Mouse (Mus musculus) layer of hippocampus, postnatal 25 days (tissue): Measurements from ENCODE around the gene Ddx42. TPM values are rescaled to one million over a fixed set of nuclear protein-coding genes. Genes with fewer than 3 reads are reported as not detected.
A peak's percentile ranks its signal among the peaks of the same experiment; 100 is the strongest.
"Not testable (repeated sequence)": the region's sequence is repeated elsewhere in the genome, so short reads cannot be mapped to it uniquely, and the experiment has no call there.

Experiments
- DNase-seq, 2 experiments: peaks; one replicate each; pipeline ENCODE4 v3.0.0; 2022; ENCODE audit warnings: mixed read lengths in 2 of 2, low spot score in 1 of 2; ENCODE audit errors: extremely low spot score in 1 of 2
- total RNA-seq, 2 experiments: library from RNA; stranded (reverse); gene quantifications; 2 replicates each; pipeline ENCODE4 v1.2.3; 2021

Ddx42 gene
- 10 to 100 TPM; 64.5 to 74.1 TPM for total RNA-seq

DNA sequence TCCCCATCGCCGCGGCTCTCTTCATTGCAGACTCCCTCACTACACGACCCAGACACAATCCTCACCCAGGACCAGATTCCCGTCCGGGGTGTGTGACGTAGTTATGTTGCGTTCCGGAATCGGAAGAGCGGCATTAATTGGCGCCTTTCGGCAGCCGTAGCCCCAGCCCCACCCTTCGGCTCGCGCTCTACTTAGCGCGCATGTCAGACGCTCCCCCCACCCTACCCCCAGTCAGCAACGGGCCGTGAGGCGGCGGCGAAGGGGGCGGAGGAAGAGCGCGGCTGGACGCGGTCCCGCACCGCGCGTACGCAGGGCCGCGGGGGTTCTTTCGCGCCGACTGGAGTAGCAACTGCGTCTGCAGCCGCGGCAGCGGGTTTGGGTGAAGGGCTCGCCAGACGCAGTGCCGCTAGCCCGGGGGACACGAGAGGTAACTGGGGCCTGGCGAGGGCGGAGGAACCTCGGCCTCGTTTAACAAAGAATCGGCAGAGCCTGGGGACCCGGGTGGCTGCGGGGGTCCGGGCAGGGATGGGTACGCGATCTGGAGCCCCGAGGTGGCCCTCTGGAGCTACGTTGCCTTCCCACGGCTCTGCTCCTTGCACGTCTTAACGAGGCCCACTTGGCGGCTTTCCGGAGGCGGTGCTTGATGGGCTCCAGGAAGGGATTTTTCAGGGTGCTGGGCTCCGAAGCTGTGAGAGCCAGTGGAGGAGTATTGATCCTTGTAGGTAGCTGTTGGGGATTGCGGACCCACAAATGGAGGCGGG is at the start of gene Ddx42:
Gene Ddx42 (plus strand): TSS at position 197 of the 761 bp plus-strand sequence.
- peak in 1 of 2 experiments; percentile 78 for DNase-seq

GRCm38 (mm10) chr11:106167435-106167834 is 49.3 kb upstream of the Ddx42 start:
- DNase-seq: no peak

DNA sequence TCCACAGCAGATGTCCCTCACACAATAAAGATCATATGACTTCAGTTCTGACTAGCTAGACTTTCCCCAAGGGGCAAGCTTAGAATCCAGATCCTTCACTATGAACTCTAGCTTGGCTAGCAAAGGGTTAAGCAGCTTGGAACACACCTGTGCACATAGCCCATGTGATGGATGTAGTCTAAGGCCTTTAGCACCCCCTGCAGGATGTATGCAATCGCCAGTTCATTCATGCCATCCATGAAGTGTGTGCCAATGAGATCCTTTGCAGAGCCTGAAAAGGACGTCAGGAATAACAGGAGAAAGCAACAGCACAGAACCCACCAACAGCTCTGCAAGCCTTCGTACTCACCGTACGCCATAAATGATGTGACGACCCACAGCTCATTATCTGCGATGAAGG is 45.9 kb upstream of the Ddx42 start:
- DNase-seq: no peak

DNA sequence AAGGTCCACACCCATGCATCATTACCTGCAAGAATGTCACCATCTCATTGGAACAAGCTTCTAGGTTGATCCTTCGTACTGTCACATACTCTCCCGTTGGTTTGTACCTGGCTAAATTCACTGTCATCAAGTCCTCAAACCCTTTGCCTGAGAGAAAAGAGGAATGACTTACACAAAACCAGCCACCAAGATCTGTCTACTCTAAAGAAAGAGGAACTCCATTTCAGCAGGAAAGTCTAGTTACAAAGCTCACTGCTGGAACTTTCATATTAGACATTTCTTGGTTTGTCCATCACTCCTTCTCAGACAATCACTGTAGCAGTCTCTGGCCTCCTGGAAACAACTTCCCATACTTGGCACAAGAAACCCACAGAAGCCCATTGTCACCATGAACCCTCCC is 43.5 kb upstream of the Ddx42 start:
- no peak for DNase-seq

DNA sequence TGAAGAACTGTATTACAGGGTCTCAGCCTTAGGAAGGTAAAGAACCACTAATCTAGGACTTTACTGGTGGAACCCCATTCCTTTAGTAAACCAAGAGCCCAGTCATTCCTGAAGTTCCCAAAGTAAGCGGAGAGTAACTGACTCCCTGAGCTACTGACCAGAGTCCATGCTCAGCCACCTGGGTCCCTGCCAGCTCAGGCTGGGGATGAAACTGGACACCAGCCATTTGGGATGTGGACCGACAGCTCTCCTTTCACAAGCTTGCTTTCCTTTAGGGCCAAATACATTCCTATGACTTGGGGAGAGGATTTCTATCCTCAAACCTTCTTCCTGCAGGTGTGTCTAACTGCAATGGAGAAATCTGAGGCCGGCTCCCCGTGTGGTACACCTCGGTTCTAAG is 42.4 kb upstream of the Ddx42 start:
- DNase-seq: no peak

DNA sequence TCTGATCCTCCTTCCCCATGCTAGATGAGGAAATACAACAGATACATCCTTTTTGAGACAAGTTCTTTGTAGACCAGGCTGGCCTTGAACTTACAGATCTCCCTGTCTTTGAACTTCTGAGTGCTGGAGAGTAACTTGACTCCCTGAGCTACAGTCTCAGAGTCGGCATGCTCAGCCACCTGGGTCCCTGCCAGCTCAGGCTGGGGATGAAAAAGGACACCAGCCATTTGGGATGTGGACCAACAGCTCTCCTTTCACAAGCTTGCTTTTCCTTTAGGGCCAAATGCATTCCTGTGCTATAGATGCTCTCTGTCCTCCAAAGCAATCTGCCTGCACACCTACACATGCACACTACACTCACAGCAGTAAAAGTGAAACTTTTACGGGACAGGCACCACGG is 41.6 kb upstream of the Ddx42 start:
- no peak for DNase-seq

GRCm38 (mm10) chr11:106176372-106176771 is 40.4 kb upstream of the Ddx42 start:
- DNase-seq: no peak

GRCm38 (mm10) chr11:106178036-106178782 is 38.5 kb upstream of the Ddx42 start:
- DNase-seq: no peak

GRCm38 (mm10) chr11:106179711-106180448 is 36.8 kb upstream of the Ddx42 start:
- peak in 1 of 2 experiments; percentile 20 for DNase-seq

DNA sequence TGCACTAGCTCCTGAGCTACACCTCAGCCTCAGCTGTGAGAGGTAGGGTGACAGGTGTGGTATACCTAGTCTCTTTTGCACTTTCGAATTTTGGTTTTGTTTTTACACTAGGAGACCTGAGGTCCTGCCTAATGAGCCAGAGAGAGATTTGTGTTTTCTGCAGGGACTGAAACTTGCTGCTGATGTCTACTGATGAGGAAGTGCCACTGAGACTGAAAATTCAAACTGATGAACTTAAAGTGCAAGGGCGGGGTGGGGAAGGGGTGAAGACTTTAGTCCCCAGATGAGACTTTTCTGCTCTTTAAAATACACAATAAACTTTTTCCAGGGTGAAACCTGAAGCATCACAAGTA is 36.3 kb upstream of the Ddx42 start:
- no peak for DNase-seq

DNA sequence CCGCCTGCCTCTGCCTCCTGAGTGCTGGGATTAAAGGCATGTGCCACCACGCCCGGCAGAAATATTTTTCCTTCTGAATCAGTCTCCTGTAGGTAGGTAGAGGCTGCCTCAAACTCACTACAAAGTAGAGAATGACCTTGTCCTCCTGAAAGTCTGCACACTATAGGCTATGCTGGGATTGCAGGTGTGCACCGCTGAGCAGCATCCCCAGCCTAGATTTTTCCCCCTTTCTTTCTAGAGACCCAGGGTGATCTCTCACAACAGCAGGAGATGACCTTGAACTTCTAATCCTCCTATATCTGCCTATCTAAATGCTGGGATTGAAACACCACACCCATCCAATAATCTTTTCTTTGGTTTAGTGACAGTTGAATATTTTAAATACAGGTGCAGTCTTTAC is 29.4 kb upstream of the Ddx42 start:
- DNase-seq: no peak

GRCm38 (mm10) chr11:106191716-106192115 is 25.0 kb upstream of the Ddx42 start:
- no peak for DNase-seq

DNA sequence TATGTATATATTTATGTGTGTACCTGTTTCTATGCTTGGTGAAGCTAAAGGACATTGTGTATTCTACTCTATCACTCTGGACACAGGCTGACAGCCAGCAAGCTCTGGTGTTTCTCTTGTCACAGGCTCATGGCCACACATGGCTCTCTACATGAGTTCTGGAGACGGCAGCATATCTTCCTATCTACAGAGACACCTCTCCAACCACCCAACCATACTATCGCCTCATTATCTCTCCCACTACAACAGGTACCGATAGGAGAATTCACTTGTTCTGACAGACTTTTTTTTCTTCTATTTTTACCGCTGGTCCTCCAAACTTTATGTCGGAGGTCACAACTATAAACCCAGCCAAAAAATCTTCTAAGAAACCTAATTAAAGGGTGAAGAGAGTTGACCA is 24.5 kb upstream of the Ddx42 start:
- no peak for DNase-seq

DNA sequence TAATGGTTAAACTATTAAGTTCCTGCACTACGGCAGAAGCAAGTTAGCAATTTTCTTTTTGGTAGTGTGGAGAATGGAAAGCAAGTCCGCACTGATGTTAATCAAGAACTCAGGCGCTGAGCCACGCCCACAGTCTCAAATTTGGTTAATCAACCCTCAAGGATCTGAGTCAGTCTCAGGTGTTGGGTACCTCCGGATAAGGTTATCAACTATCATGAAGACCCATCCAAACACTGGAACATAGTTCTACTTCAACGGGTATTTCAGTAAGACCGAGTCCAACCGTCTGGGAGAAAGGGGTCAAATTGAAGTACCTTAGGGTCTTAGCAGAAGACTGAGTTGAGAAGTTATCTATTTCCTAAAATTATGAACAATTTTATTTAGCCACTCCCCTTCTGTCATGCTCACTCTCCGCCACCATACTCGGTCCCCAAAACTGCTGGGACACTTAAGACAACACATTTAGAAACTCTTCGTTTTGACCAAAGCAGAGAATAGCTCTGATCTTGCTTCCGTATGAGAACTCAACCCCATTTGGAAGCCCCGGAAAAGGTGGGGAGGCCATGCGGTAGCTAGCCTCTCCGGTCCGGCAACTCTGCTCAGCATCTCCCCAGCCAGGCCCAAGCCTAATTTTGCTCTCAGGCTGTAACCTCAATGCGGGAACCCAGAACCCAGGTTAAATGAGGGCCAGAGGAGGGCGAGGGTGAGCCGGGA is 23.9 kb upstream of the Ddx42 start:
- DNase-seq: no peak

- DNase-seq: peak; percentile 89 to 90
Observed at GRCm38 (mm10) chr11:106193371-106194154, 23.2 kb upstream of the Ddx42 start.

DNA sequence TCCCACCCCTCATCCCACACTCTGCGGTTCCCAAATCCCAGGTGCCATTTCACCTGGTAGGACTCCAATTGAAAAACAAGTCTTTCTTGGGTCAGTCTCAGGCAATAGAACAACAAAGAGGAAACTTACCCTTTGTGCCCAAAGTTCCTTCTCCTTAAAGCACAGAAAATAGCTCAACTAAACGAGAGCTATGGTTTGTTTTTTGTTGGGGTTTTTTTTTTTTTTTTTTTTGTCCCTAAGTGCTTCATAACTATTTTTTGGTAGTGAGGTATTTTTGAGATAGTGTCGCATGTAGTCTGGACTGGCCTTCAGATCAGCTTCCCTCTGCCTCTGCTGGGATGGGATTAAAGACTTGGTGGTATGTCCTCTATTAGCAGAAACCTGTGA is 22.6 kb upstream of the Ddx42 start:
- no peak for DNase-seq

- no peak for DNase-seq
Observed at GRCm38 (mm10) chr11:106194891-106195290, 21.8 kb upstream of the Ddx42 start.

DNA sequence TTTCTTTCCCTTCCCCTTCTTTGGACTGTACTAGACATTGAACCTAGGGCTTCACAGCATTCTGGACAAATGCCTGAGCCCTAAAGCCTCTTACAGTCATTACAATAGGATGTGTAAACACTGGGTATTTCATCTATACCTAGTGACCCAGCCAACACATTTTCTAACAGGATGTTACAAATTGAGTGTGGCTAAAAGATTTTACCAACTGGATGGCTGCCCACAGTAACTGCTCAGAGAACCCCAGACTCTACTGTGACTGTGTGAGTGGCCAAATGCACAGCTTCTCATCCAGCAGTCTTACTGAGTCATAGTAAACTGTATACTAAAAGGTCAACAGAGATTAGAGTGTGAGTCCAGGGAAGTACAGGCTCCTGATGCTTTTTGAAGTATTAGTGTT is 21.4 kb upstream of the Ddx42 start:
- no peak for DNase-seq

DNA sequence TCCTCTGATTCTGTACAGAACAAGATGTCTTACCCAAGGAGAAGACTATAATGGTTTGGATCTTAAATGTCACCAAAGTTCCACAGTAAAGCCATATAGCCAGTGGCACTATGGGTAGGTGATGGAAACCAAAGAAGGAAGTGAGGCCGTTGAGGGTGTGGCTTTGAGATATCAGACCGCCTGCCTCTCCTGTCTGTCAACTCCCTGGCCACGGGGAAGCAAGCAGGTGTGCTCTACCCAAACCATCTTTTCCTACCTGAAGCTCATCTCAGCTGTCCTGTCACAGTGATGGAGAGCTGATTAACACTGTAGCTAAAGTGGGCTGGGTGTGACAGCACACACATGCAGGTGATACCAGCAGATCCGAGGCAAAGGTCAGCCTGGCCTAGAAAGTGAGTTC is 18.4 kb upstream of the Ddx42 start:
- DNase-seq: no peak

GRCm38 (mm10) chr11:106199997-106200396 is 16.7 kb upstream of the Ddx42 start:
- not testable (repeated sequence) for DNase-seq
